In genomic region chr11:69503863-69504280, GRCm38 (mm10) we compare ENCODE assay signal across 10 mouse cellular contexts. TPM values are rescaled to one million over a fixed set of nuclear protein-coding genes. Genes with fewer than 3 reads are reported as not detected.
DNase-seq lines count a peak whose midpoint lies in the region; ATAC-seq lines count a peak whose summit lies in the region.
"Had no signal": no experiment of that assay in that cellular context is flagged by ENCODE, and none has a peak within 500 bp of the region (broad histone marks: within the 10 kb centered on the region; RNA-seq: fewer than 3 reads in every experiment).

No protein-coding gene starts in this region.

- H3K9ac ChIP-seq in kidney, embryonic 16.5 days (replicated peaks; ENCODE audit: low read length) = no peak overlapping the region
- H3K9ac ChIP-seq in kidney, embryonic 14.5 days (ENCODE audit: low read depth, low read length) = no peak overlapping the region
- no peak overlapping the region for H3K9ac ChIP-seq in embryonic facial prominence, embryonic 14.5 days (ENCODE audit: low read depth, low read length)
- H3K9ac ChIP-seq: midbrain, embryonic 13.5 days had no signal

- peak; percentile 27 for DNase-seq in embryonic facial prominence, embryonic 14.5 days (ENCODE audit: low spot score)
- DNase-seq in heart, postnatal 36 days = peak; percentile 55 to 56
- no peak for DNase-seq in layer of hippocampus, postnatal 36 days
- no peak for DNase-seq in layer of hippocampus, adult 8-10 months (ENCODE audit: low spot score in 2 of 2)
- DNase-seq in frontal cortex, postnatal 10 days (ENCODE audit: low spot score in 2 of 2) = no peak

- peak; percentile 71; the same call in 1 of the 2 replicates for ATAC-seq in kidney, embryonic 16.5 days (ENCODE audit: low FRiP score, low TSS enrichment)
- ATAC-seq in kidney, embryonic 14.5 days (ENCODE audit: low FRiP score, low TSS enrichment) = no peak
- ATAC-seq in embryonic facial prominence, embryonic 14.5 days (ENCODE audit: low read depth) = 0 out of 2 replicates have a peak, but pooled peaks have one; percentile 57
- ATAC-seq in megakaryocyte progenitor cell, adult 5-6 weeks (replicated peaks; ENCODE audit: poor library complexity) = peak; percentile 44; the same call in 1 of the 2 replicates
- ATAC-seq: midbrain, embryonic 13.5 days had no signal

- peaks cover 8% of the 10 kb centered on the region; the same call in 1 of the 2 replicates for H3K4me1 ChIP-seq in kidney, embryonic 16.5 days (ENCODE audit: insufficient read depth, low read length)
- H3K4me1 ChIP-seq in kidney, embryonic 14.5 days (ENCODE audit: control insufficient read depth, insufficient read depth, low read length) = peaks cover 12% of the 10 kb centered on the region
- H3K4me1 ChIP-seq in embryonic facial prominence, embryonic 14.5 days (ENCODE audit: control insufficient read depth, insufficient read depth, low read length) = peaks cover 5% of the 10 kb centered on the region; the same call in 1 of the 2 replicates
- H3K4me1 ChIP-seq: midbrain, embryonic 13.5 days had no signal

- no peaks in the 10 kb centered on the region for H3K36me3 ChIP-seq in kidney, embryonic 16.5 days (ENCODE audit: insufficient read depth, low read length)
- H3K36me3 ChIP-seq in kidney, embryonic 14.5 days (ENCODE audit: control insufficient read depth, insufficient read depth, low read length) = no peaks in the 10 kb centered on the region
- H3K36me3 ChIP-seq in embryonic facial prominence, embryonic 14.5 days (ENCODE audit: control insufficient read depth, insufficient read depth, low read length) = no peaks in the 10 kb centered on the region
- H3K36me3 ChIP-seq: midbrain, embryonic 13.5 days had no signal

- H3K4me2 ChIP-seq in kidney, embryonic 16.5 days (replicated peaks; ENCODE audit: low read depth, low read length) = no peak overlapping the region
- H3K4me2 ChIP-seq in kidney, embryonic 14.5 days (replicated peaks; ENCODE audit: low read depth, low read length) = no peak overlapping the region
- no peak overlapping the region for H3K4me2 ChIP-seq in embryonic facial prominence, embryonic 14.5 days (ENCODE audit: low read depth, low read length)
- H3K4me2 ChIP-seq: midbrain, embryonic 13.5 days had no signal

- H3K9me3 ChIP-seq in kidney, embryonic 16.5 days (ENCODE audit: low read length) = no peaks in the 10 kb centered on the region
- no peaks in the 10 kb centered on the region for H3K9me3 ChIP-seq in kidney, embryonic 14.5 days (ENCODE audit: control insufficient read depth, low read length)
- no peaks in the 10 kb centered on the region for H3K9me3 ChIP-seq in embryonic facial prominence, embryonic 14.5 days (ENCODE audit: control insufficient read depth, low read length)
- H3K9me3 ChIP-seq: midbrain, embryonic 13.5 days had no signal

- H3K27me3 ChIP-seq in kidney, embryonic 16.5 days (ENCODE audit: insufficient read depth, low read length) = no peaks in the 10 kb centered on the region
- no peaks in the 10 kb centered on the region for H3K27me3 ChIP-seq in kidney, embryonic 14.5 days (ENCODE audit: control insufficient read depth, insufficient read depth, low read length)
- no peaks in the 10 kb centered on the region for H3K27me3 ChIP-seq in embryonic facial prominence, embryonic 14.5 days (replicated peaks; ENCODE audit: control insufficient read depth, insufficient read depth, low read length)
- H3K27me3 ChIP-seq: midbrain, embryonic 13.5 days had no signal

- no peak overlapping the region for H3K27ac ChIP-seq in kidney, embryonic 16.5 days (ENCODE audit: low read length)
- H3K27ac ChIP-seq in kidney, embryonic 14.5 days (ENCODE audit: low read depth, low read length) = no peak overlapping the region
- no peak overlapping the region for H3K27ac ChIP-seq in embryonic facial prominence, embryonic 14.5 days (replicated peaks; ENCODE audit: low read depth, low read length)
- H3K27ac ChIP-seq: midbrain, embryonic 13.5 days had no signal

- WGBS in kidney, embryonic 16.5 days = 30% methylated on average over 4 of the region's 4 CpGs
- WGBS in kidney, embryonic 14.5 days = 19% methylated on average over 4 of the region's 4 CpGs
- 32% methylated on average over 4 of the region's 4 CpGs for WGBS in embryonic facial prominence, embryonic 14.5 days

- intact Hi-C loops in heart, postnatal 36 days (cut with DNase I) = loop anchor here (2.0 to 5.0 kb wide), 2 partner anchors 52 to 103 kb away; no protein-coding TSS in a partner anchor

- no peak overlapping the region for H3K4me3 ChIP-seq in kidney, embryonic 16.5 days (ENCODE audit: low read length)
- H3K4me3 ChIP-seq in kidney, embryonic 14.5 days (ENCODE audit: low read length) = no peak overlapping the region
- no peak overlapping the region for H3K4me3 ChIP-seq in embryonic facial prominence, embryonic 14.5 days (ENCODE audit: low read depth, low read length)
- H3K4me3 ChIP-seq: midbrain, embryonic 13.5 days had no signal

RNA-seq across cellular contexts. Expression of gene Dnah2, which starts 45.0 kb away (rescaled TPM):
- 0.69 and 0.90 TPM in 2 replicates for polyA plus RNA-seq in kidney, embryonic 16.5 days (2015; fragmentation: Nextera tagmentation; extraction: Ambion mirVana)
- 0.87 and 1.5 TPM in 2 replicates for polyA plus RNA-seq in kidney, embryonic 14.5 days (2014; fragmentation: Nextera tagmentation; extraction: Ambion mirVana)
- polyA plus RNA-seq in embryonic facial prominence, embryonic 14.5 days (2014; fragmentation: Nextera tagmentation; extraction: Ambion mirVana) = 6.2 and 6.5 TPM in 2 replicates
- under 1 TPM; 0.33 to 0.57 TPM for total RNA-seq in heart, postnatal 36 days (2021)
- 0.07 TPM in 1 of 2 replicates, not detected in the other for total RNA-seq in megakaryocyte progenitor cell, adult 5-6 weeks (2015)
- total RNA-seq in megakaryocyte progenitor cell, adult 5-6 weeks (2017) = under 0.01 TPM in 1 of 2 replicates, not detected in the other
- total RNA-seq in layer of hippocampus, postnatal 36 days (2021) = 1 to 10 TPM; 5.4 to 5.9 TPM
- 1 to 10 TPM; 3.1 to 6.3 (median 5.0) TPM for total RNA-seq in layer of hippocampus, adult 8-10 months (2022)

RNA-seq across cellular contexts. Expression of gene Efnb3, which starts 56.1 kb away (rescaled TPM):
- polyA plus RNA-seq in kidney, embryonic 16.5 days (2015; fragmentation: Nextera tagmentation; extraction: Ambion mirVana) = 11.8 and 12.6 TPM in 2 replicates
- 3.9 and 9.0 TPM in 2 replicates for polyA plus RNA-seq in kidney, embryonic 14.5 days (2014; fragmentation: Nextera tagmentation; extraction: Ambion mirVana)
- polyA plus RNA-seq in embryonic facial prominence, embryonic 14.5 days (2014; fragmentation: Nextera tagmentation; extraction: Ambion mirVana) = 7.3 and 8.6 TPM in 2 replicates
- 10 to 100 TPM; 77.4 to 98.0 TPM for total RNA-seq in heart, postnatal 36 days (2021)
- 0.15 TPM in 1 of 2 replicates, not detected in the other for total RNA-seq in megakaryocyte progenitor cell, adult 5-6 weeks (2015)
- total RNA-seq in megakaryocyte progenitor cell, adult 5-6 weeks (2017) = 0.24 and 0.33 TPM in 2 replicates
- 100 to 1,000 TPM; 120 to 121 TPM for total RNA-seq in layer of hippocampus, postnatal 36 days (2021)
- total RNA-seq in layer of hippocampus, adult 8-10 months (2022) = 100 to 1,000 TPM; 115 to 132 (median 124) TPM
- total RNA-seq: granulocyte monocyte progenitor cell, adult 5-6 weeks had no signal

Comparison
In these comparisons a context has a peak if more than half of its experiments do, and no peak if none do; other contexts are left out.
1. DNase-seq: peak in embryonic facial prominence, embryonic 14.5 days (single experiment) and heart, postnatal 36 days (2 of 2); none in layer of hippocampus, postnatal 36 days (0 of 2), layer of hippocampus, adult 8-10 months (0 of 2) and frontal cortex, postnatal 10 days (0 of 2).
2. RNA of gene Efnb3, which starts 56.1 kb away (total RNA-seq): 115 to 132 TPM in layer of hippocampus, adult 8-10 months, 120 to 121 TPM in layer of hippocampus, postnatal 36 days and 77.4 to 98.0 TPM in heart, postnatal 36 days; 0.15 to 0.33 TPM in megakaryocyte progenitor cell, adult 5-6 weeks; every median in the first group is over 10 times any median in the second.